Mouse (Mus musculus) stomach, embryonic 14.5 days (tissue): ENCODE results near the gene Frmd8. TPM values are rescaled to one million over a fixed set of nuclear protein-coding genes. Genes with fewer than 3 reads are reported as not detected.
A peak's percentile ranks its signal among the peaks of the same experiment; 100 is the strongest.

Experiments
- ATAC-seq: fragments of 200-750 bp; cut with Nextera tagmentation; 2 replicates; pipeline ENCODE4 v1.8.0; 2017; ENCODE audit warnings: low read depth, moderate TSS enrichment; ENCODE audit not compliant: insufficient number of reproducible peaks, insufficient read depth, low FRiP score
- H3K27ac ChIP-seq: fragments of 300-500 bp; sonication (generic); 2 replicates; pipeline ENCODE4 v1.5.1; 2014; ENCODE audit warnings: mild to moderate bottlenecking, low read length, moderate library complexity, mixed read lengths
- H3K27me3 ChIP-seq: fragments of 300-500 bp; sonication (generic); 2 replicates; pipeline ENCODE4 v1.6.1; 2014; ENCODE audit warnings: low read length, control low read depth, mixed read lengths; ENCODE audit not compliant: control insufficient read depth, insufficient read depth
- H3K36me3 ChIP-seq: fragments of 300-500 bp; sonication (generic); 2 replicates; pipeline ENCODE4 v1.6.1; 2014; ENCODE audit warnings: mild to moderate bottlenecking, control low read depth, low read length, moderate library complexity, mixed read lengths; ENCODE audit not compliant: control insufficient read depth, insufficient read depth
- H3K4me1 ChIP-seq: fragments of 300-500 bp; sonication (generic); 2 replicates; pipeline ENCODE4 v1.6.1; 2014; ENCODE audit warnings: low read length, control low read depth, mixed read lengths; ENCODE audit not compliant: control insufficient read depth, insufficient read depth
- H3K4me2 ChIP-seq: fragments of 300-500 bp; sonication (generic); replicated peaks from 2 replicates; pipeline ENCODE4 v1.6.1; 2014; ENCODE audit warnings: low read depth, low read length, control low read depth
- H3K4me3 ChIP-seq: fragments of 300-500 bp; sonication (generic); 2 replicates; pipeline ENCODE4 v1.5.1; 2014; ENCODE audit warnings: low read depth, low read length, control low read depth
- H3K9ac ChIP-seq: fragments of 300-500 bp; sonication (generic); replicated peaks from 2 replicates; pipeline ENCODE4 v1.6.1; 2014; ENCODE audit warnings: low read depth, mild to moderate bottlenecking, control low read depth, low read length, moderate library complexity, mixed read lengths
- H3K9me3 ChIP-seq: fragments of 300-500 bp; sonication (generic); 2 replicates; pipeline ENCODE4 v1.6.1; 2016; ENCODE audit warnings: low read depth, low read length, control low read depth; ENCODE audit not compliant: control insufficient read depth
- WGBS: fragments of 180-500 bp; shearing (Covaris S2); extraction: QIAGEN DNeasy Blood & Tissue Kit; methylation state at CpG from one replicate; pipeline ENCODE4 v1.1.7; 2014; 5-methylcytosine and 5-hydroxymethylcytosine counted together
- polyA plus RNA-seq: library from polyadenylated mRNA; unstranded; fragments of >200 nt; fragmentation: Nextera tagmentation; extraction: Ambion mirVana; gene quantifications from 2 replicates; pipeline ENCODE4 v1.2.1, GENCODE M21; 2014

Frmd8 gene
- polyA plus RNA-seq, 1 experiment from 2014 or later, result 18.3 TPM

DNA sequence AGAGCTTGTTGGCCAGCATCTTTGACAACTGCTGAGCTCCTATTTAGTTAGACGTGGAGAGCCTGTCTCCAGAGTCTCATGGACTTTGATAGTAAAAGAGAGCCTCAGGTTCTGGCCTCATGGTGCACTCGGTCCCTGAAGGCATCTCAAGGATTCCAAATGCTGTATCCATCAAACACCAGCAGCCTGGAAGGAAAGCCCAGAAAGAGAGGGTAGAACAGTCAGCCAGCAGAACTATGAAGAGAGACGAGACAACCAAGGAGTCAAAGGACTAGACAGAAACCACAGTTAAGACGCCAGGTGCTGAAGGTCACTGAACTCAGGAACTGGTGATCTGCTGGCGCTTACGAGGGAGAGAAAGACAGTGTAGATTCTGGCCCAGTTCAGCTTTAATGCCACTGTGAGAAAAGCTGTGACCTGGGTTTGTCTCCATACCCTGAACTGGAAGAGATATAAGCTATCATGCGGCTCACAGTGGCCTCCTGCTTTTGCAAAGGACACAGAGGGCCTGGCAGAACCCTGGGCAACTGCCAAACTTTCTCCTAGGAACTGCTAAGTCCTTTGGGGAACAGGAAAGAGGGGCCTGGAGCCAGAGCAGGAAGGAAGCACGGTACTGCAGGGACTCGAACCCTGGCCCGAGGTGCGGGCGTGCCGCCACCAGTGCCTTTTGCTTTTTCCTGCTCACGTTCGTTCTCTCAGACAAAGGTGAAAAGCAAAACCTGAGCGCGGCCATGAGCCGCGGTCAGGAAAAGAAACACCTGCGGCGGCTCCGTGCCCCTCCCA lies 50.8 kb downstream of the Frmd8 start:
- ATAC-seq, result no peak
- Histone ChIP-seq H3K4me3 (no peak overlapping the region), H3K9ac (no peak overlapping the region), H3K4me2 (no peak overlapping the region), H3K27me3 (no peaks in the 10 kb centered on the region), H3K27ac (no peak overlapping the region; the same call in 1 of the 2 replicates), H3K9me3 (no peaks in the 10 kb centered on the region), H3K4me1 (peaks cover 21% of the 10 kb centered on the region), H3K36me3 (no peaks in the 10 kb centered on the region)
- WGBS, result 69% methylated on average over 22 of the region's 22 CpGs

DNA sequence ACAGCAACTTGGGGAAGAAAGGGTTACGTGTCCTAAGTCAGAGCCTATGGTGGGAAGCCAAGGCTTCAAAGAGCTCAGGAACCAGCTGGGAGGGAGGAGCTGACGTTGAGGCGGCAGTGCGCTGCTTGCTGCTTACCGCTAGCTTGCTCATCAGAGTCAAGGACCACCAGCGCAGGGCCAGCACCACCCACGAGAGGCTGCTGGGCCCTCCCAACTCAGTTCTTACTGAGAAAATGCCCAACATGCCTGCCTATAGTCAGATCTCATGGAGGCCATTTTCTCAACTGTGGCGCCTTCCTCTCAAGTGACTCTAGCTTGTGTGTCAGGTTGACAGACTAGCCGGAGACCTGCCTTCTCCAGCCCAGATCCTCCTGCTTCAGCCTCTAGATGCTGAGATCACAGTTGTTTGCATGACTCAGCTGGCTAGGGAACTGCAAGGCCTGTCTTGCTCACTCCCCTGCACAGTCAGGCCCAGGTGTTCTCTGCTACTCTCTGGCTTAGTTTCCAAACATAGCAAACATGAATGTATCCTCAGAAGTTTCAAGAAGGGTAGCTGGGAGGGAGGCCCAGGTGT lies 51.7 kb downstream of the Frmd8 start:
- ATAC-seq, result no peak; the same call in 1 of the 2 replicates
- no peaks in the 10 kb centered on the region for H3K36me3 ChIP-seq
- H3K27ac ChIP-seq, result peak overlapping the region; percentile 49; the same call in 1 of the 2 replicates
- 26% methylated on average over 9 of the region's 9 CpGs for WGBS
- no peaks in the 10 kb centered on the region for H3K9me3 ChIP-seq
- H3K4me2 ChIP-seq, result no peak overlapping the region
- peaks cover 21% of the 10 kb centered on the region for H3K4me1 ChIP-seq
- no peaks in the 10 kb centered on the region for H3K27me3 ChIP-seq
- H3K4me3 ChIP-seq, result no peak overlapping the region
- no peak overlapping the region for H3K9ac ChIP-seq

DNA sequence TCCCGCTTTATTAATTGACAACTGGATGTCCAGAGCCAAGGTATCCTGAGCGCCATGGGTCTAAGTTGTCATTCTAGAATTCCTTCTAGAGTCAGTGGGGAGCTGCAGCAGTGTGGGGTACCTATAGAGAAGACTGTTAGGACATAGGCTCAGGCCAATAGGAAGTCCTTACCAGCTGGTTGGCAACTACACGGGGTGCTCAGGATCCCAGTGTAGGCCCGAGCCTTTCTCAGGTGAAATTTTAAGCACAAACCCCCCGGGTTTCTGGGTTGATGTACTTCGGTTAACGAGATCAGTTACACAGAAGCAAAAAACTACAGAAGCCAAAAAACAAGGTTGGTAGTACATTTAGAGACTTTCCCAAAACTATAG lies 52.3 kb downstream of the Frmd8 start:
- no peak for ATAC-seq
- Histone ChIP-seq H3K4me3 (no peak overlapping the region), H3K4me2 (no peak overlapping the region), H3K36me3 (no peaks in the 10 kb centered on the region), H3K27ac (peak overlapping the region; percentile 27; the same call in 1 of the 2 replicates), H3K9ac (no peak overlapping the region), H3K9me3 (no peaks in the 10 kb centered on the region), H3K4me1 (peaks cover 24% of the 10 kb centered on the region), H3K27me3 (no peaks in the 10 kb centered on the region)
- 75% methylated on average over 7 of the region's 7 CpGs for WGBS

DNA sequence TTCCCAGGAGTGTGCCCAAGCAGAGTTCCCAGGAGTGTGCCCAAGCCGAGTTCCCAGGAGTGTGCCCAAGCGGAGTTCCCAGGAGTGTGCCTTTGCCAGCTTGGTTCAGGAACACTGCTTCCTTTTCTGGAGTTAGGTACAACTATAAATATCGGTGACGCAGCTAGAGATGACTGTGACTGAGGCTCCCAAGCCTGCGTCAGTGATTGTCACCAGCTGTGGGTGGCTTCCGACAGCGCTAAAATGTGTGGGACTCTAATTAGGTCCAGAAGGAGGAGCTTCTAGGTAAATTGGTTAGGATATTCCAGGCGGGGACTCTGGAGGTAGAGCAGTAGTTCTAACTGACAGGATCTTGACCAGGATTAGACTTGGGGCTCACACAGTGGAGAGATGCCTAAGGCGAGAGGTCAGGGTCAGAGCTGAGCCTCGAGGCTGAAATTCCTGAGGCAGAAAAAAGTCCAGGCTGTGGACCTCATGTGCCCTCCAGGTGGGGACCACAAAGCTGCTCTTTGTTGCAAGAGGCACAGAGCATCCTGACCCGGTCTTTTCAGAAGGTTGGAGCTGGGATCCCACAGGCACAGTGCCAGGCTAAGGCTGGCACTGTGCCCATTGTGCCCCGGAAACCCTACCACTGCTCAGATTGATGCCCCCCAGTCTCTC lies 52.8 kb downstream of the Frmd8 start:
- no peaks in the 10 kb centered on the region for H3K27me3 ChIP-seq
- 0 out of 2 replicates have a peak overlapping the region, but pooled peaks have one; percentile 27 for H3K27ac ChIP-seq
- ATAC-seq, result no peak
- no peak overlapping the region for H3K4me2 ChIP-seq
- no peaks in the 10 kb centered on the region for H3K36me3 ChIP-seq
- no peak overlapping the region for H3K4me3 ChIP-seq
- no peak overlapping the region for H3K9ac ChIP-seq
- H3K4me1 ChIP-seq, result peaks cover 24% of the 10 kb centered on the region
- no peaks in the 10 kb centered on the region for H3K9me3 ChIP-seq
- WGBS, result 46% methylated on average over 12 of the region's 12 CpGs

DNA sequence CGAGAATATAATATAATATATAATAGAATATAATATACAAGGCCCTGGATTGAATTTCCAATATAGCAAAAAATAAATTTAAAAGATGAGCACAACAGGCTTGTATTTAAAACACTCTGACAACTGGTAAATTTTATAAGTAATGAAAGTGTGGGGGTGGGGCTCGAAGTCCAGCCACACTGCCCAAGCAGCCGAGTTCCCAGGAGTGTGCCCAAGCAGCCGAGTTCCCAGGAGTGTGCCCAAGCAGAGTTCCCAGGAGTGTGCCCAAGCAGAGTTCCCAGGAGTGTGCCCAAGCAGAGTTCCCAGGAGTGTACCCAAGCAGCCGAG lies 53.3 kb downstream of the Frmd8 start:
- Histone ChIP-seq H3K4me2 (no peak overlapping the region), H3K36me3 (no peaks in the 10 kb centered on the region), H3K9me3 (no peaks in the 10 kb centered on the region), H3K9ac (no peak overlapping the region), H3K27ac (no peak overlapping the region), H3K4me3 (no peak overlapping the region), H3K4me1 (peaks cover 24% of the 10 kb centered on the region), H3K27me3 (no peaks in the 10 kb centered on the region)
- 80% methylated on average over 5 of the region's 5 CpGs for WGBS
- no peak for ATAC-seq

DNA sequence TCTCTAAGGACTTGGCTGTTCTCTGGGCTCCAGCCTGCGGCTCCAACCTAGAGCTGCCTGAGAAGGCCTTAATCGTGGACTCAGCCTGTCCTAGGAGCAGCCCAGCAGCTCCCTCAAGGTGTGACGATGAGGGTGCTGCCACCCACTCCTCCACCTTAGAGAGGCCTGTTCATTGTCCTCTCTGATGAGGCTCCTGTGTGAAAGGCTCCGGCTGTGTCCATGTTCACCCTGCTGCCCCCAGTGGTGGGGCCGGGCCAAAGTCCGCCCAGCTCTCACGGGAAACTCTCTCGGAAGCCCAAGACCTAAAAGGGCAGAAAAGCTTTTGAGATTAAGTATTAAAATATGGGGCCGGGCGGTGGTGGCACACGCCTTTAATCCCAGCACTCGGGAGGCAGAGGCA lies 55.5 kb downstream of the Frmd8 start:
- WGBS, result 45% methylated on average over 12 of the region's 12 CpGs
- no peak for ATAC-seq
- Histone ChIP-seq H3K27me3 (no peaks in the 10 kb centered on the region), H3K27ac (no peak overlapping the region), H3K9me3 (no peaks in the 10 kb centered on the region), H3K9ac (no peak overlapping the region), H3K4me2 (no peak overlapping the region), H3K36me3 (no peaks in the 10 kb centered on the region), H3K4me3 (no peak overlapping the region), H3K4me1 (peaks cover 23% of the 10 kb centered on the region)

DNA sequence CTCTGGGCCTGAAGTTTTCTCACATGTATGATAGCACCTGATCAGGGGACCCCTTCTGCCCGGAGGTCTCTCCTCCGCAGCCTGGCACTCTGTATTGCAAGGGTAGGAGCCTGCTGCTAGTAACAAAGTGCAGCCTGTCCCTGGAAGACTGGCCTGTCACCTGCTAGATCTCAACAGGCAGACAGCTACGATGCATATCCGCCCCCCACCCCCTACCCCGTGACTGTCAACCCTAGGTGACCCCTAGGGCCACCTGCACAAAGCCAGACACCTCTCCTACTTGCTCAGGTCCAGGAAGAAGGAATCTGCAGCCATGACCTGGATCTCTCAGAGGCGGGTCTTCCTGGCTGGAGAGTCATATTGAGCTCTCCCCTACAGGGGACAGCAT lies 56.5 kb downstream of the Frmd8 start:
- no peak overlapping the region for H3K9ac ChIP-seq
- no peaks in the 10 kb centered on the region for H3K9me3 ChIP-seq
- H3K4me1 ChIP-seq, result peaks cover 18% of the 10 kb centered on the region
- no peak overlapping the region for H3K4me2 ChIP-seq
- H3K27me3 ChIP-seq, result no peaks in the 10 kb centered on the region
- no peaks in the 10 kb centered on the region for H3K36me3 ChIP-seq
- H3K4me3 ChIP-seq, result no peak overlapping the region
- ATAC-seq, result no peak; the same call in 1 of the 2 replicates
- 65% methylated on average over 6 of the region's 6 CpGs for WGBS
- no peak overlapping the region for H3K27ac ChIP-seq

DNA sequence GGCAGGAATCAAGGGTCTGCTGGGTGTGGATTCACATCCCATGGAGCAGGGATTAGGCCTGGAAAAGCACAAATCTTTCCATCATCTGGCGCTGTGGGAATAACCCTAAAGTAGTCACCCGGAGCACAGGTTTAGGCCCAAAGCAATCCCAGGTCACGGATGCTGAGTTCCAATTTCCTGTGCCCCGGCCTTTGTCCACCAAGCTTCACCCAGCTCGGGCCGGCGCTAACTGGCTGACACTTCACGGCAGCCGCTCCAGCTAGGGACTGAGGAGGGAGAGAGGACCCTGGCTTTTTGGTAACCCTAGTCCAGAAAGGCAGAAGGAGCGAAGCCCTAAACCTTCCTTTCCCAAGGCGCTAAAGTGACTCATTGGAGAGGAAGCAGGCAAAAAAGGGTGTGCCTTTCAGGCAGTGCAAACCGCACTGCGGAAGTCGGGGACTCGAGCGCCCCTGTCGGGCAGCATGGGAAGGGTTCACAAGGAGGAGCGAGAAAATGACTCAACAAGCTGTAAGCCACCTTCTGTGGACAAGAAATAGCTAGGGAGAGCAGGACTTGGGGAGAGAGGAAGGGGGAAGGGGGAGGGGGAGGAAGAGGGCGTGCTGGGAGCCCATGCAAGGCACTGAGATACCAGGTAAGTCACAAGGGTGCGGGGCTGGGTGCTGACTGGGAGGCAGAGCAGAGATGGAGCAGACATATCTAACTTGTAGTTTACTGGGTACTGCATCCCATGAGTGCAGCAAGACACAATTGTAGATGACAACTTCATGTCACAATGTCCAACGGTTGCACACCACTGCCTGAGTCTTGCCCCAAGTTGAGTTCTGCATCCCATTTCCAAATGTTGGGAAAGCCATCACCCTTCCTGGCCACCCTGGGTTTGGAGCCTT lies 57.1 kb downstream of the Frmd8 start:
- ATAC-seq, result peak; percentile 77
- Histone ChIP-seq H3K9me3 (no peaks in the 10 kb centered on the region), H3K4me2 (peak overlapping the region; percentile 36), H3K27me3 (no peaks in the 10 kb centered on the region), H3K27ac (peak overlapping the region; percentile 70; the same call in 1 of the 2 replicates), H3K4me3 (peak overlapping the region; percentile 7; the same call in 1 of the 2 replicates), H3K4me1 (peaks cover 13% of the 10 kb centered on the region), H3K36me3 (no peaks in the 10 kb centered on the region), H3K9ac (no peak overlapping the region)
- WGBS, result 23% methylated on average over 21 of the region's 21 CpGs
